Mouse (Mus musculus) urinary bladder, postnatal 10 days (tissue): Measurements from ENCODE around the gene Opcml.

Experiments used
- DNase-seq: peaks from one replicate; pipeline ENCODE4 v3.0.0; 2022; ENCODE audit warnings: low spot score

Opcml gene

DNA sequence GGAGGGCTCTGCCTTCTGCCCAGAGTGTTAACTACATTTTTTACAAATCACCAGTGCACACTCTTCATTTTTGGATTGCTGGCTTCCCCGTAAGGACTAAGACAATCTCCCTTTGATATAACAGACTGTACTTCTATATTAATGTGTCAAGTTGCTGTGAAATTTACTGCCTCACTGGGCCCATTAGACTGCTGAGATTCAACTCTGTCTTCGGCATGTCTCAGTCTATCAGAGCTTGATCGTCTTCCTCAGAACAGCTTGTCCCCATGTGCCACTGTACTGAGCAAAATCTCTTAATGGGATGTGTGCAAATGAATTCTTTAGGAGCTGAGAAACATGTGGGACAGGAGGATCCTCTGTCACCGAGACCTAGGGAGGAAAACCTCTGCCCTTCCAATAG lies 970.9 kb downstream of the Opcml start:
- DNase-seq = no peak

DNA sequence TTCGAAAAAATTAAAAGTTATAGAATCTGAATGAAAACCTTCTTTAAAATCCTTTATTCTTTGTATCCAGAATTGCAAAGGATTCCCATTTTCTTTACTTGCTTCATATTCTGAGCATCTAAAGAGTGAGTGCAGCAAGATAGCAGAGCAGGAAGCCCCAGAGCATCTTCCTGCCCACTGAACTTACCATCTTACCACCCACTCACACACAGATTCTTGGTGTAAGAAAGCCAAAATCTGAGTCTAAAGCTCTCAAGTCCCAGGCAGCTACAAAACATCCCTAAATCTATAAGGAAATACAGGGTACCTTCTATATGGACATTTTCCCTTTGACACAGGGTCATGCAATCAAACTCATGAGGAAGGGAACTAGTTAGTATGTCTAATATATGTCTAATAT lies 973.6 kb downstream of the Opcml start:
- DNase-seq = no peak

DNA sequence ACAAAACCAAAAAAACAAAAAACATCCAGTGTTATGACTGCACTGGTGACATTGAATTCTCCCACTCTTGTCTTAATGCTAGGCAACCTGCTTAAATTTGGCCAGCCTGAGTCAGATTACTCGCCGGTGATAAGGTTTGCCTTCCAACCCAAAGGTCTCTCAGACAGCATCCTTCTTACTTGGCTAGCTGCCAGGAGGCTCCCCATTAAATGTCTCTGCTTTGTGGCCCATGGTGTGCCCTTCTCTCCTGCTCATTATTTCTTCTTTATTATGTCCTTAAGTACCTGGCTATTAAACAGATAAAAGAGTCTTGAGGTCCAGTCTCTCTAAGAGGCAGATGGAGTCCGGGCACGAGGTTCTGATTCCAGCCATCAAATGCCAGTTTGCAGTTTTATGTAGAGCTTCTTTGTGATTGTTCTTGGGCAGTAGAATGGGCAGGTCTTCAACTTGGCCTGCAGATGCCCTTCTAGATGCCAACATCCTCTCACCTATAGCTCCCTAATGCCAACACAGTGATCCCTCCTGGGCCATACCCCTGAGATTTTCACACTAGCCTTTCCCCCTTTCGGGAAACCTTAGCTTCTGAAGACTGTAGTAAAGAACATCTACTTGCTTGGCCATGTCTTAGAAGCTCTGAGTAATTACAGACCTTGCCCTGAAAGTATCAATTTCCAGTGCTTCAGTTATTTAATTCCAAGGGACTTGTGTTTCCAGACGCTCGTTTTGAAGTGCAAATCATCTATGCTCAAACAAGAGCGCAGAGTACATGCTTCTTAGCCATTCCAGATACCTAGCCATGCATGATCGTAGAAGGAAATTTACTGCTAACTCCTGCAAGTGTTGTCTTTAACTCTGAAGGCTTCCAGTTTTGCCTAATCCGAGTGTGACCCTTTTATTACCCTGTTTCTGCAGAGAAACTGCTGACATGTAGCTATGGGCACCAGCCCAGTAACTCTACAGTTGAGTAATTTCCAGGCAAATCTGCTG lies 986.2 kb downstream of the Opcml start:
- no peak for DNase-seq

DNA sequence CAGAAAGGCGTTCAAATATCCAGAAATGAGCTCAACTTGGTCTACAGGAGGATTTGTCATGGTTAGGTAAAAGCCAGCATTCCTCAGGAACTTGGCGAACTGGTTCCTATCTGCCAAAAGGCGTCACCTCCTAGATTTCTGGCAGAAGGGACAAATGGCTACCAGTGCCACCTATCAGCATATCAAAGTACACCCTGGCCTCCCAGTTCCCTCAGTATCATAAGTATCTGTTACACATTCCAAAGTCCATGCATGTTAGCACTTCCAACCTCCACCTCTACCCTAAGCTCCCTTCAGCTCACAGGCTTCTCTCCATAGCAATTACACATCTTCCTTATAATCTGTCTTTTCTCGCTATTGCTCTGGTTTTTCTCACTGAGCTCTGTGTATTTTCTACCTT lies 993.3 kb downstream of the Opcml start:
- DNase-seq = no peak

DNA sequence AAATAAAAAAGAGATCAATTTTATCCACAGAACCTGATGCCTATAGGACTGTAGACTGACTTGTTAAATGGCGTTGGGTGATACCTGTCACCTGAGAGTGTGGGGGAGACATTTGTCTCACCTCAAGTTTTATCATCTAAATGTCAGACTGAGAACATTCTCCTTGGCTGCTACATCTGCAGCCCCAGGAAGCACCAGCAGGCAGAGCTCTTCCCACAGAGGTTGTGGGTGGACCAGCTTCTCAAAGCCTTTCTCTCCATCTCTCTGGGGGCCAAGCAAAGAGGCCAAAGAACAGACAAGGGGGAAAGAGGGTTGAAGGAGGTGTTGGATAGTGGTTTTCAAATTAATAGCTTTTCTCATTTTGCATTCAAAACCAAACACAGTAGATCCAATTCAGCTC lies 998.9 kb downstream of the Opcml start:
- no peak for DNase-seq

DNA sequence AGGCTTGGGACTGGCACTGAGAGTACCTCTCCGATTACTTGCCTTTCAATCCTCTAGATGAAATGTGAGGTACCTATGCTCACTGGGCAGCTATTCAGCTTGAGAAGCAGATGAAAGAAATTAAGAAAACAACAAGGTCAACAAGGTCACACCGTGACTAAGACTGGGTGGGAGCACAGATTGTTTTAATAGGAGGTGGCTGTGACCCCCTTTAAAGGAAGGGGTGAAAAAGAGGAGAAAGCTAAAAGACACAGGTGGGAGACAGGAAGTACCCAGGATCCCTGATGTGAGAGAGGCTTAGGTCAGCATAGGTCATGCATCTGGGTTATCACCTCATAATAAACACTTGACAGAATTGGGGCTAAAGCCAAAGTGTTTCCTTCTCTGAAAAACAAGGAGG lies 1009.5 kb downstream of the Opcml start:
- DNase-seq = no peak

DNA sequence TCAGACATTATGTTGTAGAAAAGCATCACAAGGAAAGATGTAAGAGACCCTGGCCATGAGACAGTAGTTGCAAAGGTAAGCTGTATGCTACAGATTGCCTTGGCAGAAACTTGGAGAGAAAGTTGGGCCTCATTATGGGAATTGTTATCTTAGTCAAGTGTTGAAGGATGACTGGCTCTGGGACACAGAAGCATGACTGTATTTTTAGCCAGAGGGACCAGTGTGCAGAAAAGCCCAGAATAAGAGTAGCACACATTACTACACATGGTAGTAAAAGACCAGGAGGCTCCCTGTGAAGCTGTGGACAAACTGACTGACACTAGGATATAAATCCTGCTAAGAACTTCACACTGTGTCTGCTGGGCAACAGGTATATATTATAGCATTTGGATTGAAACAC lies 1016.1 kb downstream of the Opcml start:
- no peak for DNase-seq

DNA sequence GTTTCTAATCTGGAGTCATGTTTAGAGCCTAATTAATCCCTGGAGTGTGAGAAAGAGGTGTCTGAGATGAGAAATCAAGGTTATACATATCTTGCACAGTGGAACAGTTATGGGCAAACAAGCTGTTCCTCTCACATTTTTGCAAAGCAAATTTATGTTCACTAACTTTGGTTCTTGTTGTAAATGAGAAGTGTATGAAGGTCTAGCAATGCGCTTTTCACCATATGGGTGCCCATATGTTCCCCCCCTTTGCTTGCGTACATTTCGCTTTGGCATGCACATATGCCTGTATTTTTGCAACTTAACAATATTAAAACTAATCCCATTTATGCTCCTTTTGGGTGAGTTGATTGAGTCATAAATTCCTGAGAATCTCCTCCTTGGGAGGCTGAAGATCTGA lies 1031.5 kb downstream of the Opcml start:
- no peak for DNase-seq

DNA sequence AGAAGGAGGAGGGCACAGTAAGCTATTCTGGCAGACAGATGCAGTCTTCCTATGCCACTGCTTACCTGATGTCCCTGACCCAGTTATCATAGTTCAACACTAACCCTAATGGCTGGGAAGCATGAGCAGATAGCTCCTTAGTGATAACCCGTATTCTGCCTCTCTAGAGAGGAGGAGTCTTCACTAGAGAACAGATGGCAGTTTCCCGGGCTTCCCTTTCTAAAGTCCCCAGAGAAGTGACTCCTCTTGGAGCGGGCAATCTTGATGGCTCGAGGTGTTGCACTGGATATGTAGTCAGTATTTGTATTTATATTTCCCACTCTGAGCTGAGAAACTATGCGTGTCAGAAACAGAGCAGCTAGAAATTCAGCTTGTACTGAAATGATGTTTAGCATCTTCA lies 1031.9 kb downstream of the Opcml start:
- no peak for DNase-seq

DNA sequence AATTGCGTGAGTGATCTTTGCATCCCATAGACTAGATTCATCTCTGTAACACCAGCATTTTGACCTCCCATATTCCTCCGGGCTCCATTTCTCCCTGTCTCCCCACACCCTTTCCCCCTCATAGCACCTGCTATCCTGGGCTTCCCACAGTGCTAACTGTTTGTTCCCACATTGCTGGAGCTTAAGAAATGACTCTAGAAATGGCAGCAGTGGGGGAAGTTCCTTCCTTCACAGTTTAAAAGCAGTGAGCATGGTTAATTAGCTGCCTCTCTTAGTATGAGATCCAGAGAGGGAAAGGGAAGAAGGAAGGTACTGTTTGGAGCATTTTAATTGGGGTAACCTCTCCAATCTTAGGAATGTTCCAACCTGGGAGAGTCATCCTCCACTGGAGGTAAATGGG lies 1035.2 kb downstream of the Opcml start:
- no peak for DNase-seq

DNA sequence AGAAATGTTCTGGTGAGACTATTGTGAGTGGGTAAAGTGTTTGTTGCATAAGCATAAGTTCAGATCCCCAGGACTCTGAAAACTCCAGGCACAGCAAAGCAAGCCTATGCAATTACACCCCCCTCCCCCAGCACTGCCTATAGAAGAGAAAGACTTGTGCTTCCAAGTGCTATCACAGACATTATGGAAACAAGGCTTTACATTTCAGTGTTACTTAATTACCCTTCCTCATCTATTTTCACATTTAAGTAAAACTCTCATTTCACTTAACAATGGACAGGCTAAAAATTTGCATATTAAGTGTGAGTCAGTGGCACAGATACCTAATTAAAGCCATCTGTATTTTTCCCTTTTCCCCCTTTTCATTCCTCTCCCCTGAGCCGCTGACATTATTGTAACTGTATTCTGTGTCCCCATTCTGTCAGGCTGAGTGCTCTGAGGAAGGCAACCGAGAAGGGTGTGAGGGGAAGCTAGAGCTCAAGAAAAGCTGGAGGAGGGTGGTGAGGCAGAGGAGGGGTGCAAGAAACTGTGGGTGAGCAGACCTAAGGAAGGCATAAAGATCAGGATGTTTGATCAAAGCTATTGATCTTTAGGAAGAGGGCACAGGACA lies 1055.5 kb downstream of the Opcml start:
- DNase-seq = no peak

DNA sequence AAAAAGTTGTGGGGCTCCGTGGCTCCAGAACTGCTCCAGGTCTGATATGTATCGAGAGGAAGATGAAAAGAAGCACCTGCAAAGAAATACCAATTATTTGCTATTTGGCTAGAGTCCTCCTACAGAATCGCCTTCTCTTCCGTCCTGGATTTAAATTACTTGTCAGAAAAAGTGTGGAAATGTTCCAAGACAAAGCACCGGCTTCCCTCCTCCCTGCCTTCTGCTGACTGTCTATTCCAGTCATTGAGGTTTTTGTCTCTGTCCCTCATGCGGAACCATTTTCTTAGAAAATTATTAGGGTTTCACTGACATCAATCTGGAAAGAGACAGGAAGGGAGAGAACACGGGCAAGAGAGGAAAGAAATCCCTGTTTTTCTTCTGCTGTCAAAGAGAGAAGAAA lies 1065.3 kb downstream of the Opcml start:
- DNase-seq = no peak

DNA sequence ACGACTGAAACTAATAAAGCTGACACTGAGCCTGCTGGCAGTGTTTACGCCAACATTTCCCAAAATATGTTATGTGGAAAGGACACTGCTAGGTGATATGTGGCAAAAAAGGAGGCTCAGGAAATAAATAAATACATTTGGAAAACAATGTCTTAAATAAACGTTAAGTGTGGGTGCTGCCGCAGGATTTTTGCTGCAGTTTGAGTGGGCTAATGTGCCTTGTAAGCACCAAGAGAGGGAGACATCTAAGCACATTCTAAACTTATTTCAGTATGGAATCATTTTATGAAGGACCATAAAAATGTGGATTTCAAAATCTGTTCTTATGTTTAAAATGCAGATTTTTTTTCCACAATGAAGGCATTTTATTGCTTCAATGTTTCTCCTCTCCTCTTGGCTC lies 1071.4 kb downstream of the Opcml start:
- DNase-seq = no peak

DNA sequence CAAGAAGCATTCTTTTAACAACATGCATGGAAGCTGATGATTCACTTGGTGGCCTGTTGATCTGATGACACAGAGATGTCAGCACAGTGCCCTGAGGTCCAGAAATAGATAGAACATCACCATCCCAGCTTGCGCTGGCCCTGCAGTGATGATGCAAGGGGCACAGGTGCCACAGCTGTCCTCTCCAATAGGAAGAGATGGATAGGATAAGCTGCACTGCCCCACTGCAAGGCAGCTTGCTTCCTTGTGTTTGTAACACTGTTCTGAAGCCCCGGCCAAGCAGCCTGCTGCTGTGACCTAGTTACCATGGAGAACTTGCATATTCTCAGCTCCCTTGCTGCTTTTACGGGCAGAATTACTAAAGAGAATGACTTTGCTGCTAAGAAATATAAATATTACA lies 1076.7 kb downstream of the Opcml start:
- no peak for DNase-seq

DNA sequence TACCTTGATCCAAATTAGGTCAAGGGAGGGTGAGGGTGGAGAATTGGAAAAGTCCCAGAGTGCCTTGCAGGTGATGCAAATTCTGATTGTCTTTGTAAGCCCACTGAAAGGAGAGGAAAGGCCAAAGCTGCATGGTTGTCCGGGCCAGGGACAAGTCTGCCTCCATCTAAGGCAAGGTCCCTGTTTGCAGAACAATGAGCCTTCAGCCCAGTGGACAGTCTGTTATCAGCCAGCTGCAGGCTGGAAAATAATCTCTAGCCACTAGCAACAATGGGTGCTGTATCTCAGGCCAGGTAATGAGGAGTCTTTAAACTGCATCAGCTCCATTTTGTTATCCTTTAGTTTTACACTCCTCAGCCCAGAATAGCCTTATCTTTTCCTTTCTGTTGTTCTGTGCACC lies 1079.9 kb downstream of the Opcml start:
- DNase-seq = no peak

DNA sequence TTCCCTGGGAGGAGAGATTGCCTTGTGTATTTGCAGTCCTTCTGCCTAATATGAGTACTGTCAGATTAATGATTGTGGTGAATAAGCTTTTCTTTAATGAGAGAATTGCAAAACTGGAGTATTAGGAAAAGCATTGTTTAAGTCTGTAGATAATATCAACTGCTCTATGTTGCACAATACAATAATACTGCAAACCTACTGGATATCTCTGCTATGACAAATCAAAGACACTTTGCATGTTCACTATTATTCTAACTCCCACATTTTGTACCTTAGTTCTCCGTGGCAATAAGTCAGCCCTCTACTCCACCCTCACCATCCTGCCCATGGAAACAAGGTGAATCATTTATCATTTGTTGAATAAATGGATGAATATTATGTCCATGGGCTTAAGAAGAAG lies 1092.0 kb downstream of the Opcml start:
- no peak for DNase-seq

DNA sequence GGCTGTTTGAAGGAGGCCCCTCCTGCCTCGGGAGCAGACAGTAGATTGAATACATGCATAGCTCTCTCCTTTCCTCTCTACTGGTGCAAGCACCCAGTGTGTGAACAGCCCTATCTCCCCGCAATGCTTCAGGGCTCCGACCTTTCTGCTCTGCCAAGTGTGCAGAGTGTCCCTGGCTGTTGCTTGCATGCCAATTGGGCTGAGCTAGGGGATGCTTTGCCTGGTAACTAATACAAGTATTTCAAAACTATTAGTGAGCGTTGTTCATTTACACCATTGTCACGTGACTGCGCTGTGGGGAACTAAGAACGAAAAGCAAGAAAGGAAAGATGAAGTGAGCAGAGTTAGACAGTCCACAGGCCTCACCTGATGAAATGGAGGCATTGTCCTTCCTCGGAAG lies 1101.0 kb downstream of the Opcml start:
- DNase-seq = no peak

DNA sequence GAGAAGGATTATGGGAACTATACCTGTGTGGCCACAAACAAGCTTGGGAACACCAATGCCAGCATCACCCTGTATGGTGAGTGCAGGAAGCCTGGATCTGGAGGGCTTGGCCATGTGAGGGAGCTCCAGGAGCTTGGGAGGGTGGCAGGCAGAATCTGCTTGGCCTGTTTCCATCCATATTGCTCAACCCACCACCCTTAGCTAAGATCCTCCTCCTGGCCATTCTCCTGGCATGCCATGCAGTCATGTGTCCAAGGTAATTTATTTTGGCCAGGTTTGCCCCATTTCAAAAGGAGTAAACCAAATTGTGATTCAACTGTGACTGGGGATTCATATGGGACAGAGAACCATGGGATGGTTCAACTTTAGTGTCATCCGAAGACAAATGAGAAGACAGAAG lies 1112.7 kb downstream of the Opcml start:
- DNase-seq = no peak

DNA sequence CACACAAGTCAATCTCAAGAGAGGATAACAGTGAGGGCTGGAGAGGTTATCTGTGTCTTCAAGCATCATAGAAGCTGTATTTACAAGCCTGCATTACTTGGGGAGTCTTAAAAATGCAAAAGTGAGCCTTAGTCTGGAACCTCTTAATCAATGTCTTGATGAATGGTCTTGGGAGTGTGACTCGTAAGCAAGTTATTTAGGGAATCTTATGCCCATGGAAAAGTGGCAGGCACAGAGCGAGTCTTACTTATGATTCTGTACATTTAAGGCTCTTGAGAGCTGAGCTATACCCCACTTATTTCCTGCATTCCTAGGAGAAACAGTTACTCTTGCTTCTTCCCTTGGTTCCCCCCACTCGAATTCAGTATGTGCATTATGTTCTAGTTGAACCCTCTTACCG lies 1119.2 kb downstream of the Opcml start:
- no peak for DNase-seq

DNA sequence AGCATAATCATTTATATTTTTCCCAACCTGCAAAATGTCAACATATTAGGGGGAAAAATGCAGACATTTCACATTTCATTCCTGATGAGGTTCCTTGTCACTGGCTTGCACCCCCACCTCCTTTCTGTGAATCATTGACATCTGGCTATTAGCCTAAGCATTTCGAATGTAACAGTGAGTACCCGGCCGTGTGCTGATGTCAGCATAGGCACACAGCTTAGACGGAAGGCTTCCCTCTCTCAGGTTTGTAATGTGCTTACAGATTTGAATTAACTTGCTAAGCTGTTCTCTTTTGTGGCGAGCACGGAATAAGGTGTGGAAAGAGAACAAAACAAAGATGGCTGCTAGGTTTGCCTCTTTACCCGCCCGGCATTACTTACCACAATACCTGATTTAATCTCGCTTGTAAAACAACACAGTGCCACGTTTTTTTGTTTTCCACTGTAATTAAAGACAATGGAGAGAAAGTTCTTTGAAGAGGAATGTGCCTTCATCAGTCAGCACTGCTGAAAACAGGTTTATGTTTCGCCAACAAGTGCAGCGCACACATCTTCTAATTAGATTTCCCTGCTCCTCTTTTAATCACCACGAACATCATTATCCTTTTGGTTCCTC lies 1121.1 kb downstream of the Opcml start:
- DNase-seq = no peak

DNA sequence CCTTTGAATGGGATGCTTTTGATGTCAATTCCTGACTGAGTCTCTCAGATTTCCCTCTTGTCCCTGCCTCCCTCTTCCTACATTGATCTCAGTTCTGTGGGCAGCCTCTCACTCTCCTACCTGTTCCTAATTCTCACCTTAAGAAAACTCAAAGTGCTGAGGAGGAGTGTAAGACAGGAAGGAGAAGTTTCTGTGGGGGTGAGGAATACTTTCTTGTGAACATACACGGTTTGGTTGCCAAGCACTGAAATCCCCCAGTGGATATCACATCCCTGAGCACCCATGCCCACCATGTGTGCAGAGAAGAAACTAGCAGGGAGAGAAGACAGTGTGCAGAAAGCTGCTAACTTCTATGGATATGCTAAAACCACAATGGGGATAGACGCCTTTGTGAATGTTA lies 1141.5 kb downstream of the Opcml start:
- no peak for DNase-seq

DNA sequence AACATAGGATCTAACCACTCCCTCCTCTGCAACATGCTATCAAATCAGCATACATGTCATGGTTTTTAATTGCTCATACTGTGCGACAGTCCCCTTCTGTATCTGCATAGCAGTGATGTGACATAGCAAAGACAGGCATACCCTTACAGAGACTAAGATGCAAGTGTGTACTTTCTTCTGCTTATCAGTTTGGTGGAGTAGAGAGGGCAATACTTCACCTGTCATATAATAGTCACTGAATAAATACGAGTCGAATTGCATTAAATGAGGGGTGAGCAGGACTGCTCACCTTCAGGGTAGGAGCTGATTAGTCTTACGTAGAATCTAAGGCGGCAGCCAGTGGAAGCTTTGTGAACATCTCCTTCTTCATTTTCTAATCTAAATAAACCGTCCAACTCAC lies 1146.6 kb downstream of the Opcml start:
- DNase-seq = no peak

DNA sequence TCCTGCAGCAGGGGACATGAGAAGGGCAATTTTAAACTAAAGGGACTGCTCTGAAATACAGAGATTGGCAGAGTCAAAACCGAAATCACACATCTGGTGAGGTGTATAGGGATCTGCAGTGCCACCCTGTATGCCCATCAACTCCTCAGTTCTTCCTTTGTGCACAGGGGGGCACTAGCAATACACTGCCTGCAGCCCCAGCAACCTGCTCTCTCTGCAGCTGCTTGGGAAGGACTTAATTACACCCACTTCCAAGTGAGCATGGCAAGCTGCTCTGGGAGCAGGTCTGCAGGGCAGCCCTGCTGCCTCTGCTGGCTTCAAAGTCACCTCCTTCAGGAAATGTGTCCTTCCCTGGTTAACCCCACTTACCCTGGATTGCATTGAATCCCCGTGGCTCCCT lies 1147.4 kb downstream of the Opcml start:
- no peak for DNase-seq
